Mouse (Mus musculus) hindbrain, embryonic 15.5 days (tissue): ENCODE data around the gene Gpt2. TPM values are rescaled to one million over a fixed set of nuclear protein-coding genes. Genes with fewer than 3 reads are reported as not detected.

Experiments used
- ATAC-seq: fragments of 200-750 bp; cut with Nextera tagmentation; 2 replicates; pipeline ENCODE4 v1.8.0; 2017; ENCODE audit warnings: low read depth, moderate number of reproducible peaks, moderate TSS enrichment; ENCODE audit not compliant: low FRiP score
- H3K27ac ChIP-seq: fragments of 300-500 bp; sonication (generic); replicated peaks from 2 replicates; pipeline ENCODE4 v1.5.1; 2015; ENCODE audit warnings: mild to moderate bottlenecking, inconsistent platforms
- H3K27me3 ChIP-seq: fragments of 300-500 bp; sonication (generic); 2 replicates; pipeline ENCODE4 v1.6.1; 2015; ENCODE audit warnings: control low read depth, inconsistent platforms
- H3K36me3 ChIP-seq: fragments of 300-500 bp; sonication (generic); 2 replicates; pipeline ENCODE4 v1.6.1; 2015; ENCODE audit warnings: control low read depth, inconsistent platforms
- H3K4me1 ChIP-seq: fragments of 300-500 bp; sonication (generic); replicated peaks from 2 replicates; pipeline ENCODE4 v1.6.1; 2015; ENCODE audit warnings: control low read depth, inconsistent platforms
- H3K4me2 ChIP-seq: fragments of 300-500 bp; sonication (generic); 2 replicates; pipeline ENCODE4 v1.6.1; 2015; ENCODE audit warnings: moderate library complexity, mild to moderate bottlenecking, inconsistent platforms
- H3K4me3 ChIP-seq: fragments of 300-500 bp; sonication (generic); 2 replicates; pipeline ENCODE4 v1.5.1; 2015; ENCODE audit warnings: mild to moderate bottlenecking, inconsistent platforms
- H3K9ac ChIP-seq: fragments of 300-500 bp; sonication (generic); 2 replicates; pipeline ENCODE4 v1.6.1; 2015; ENCODE audit warnings: inconsistent platforms
- H3K9me3 ChIP-seq: fragments of 300-500 bp; sonication (generic); 2 replicates; pipeline ENCODE4 v1.6.1; 2016; ENCODE audit warnings: control low read depth, inconsistent platforms
- WGBS: fragments of 180-500 bp; shearing (Covaris S2); methylation state at CpG from one replicate; pipeline ENCODE4 v1.1.7; 2015; 5-methylcytosine and 5-hydroxymethylcytosine counted together
- polyA plus RNA-seq: library from polyadenylated mRNA; unstranded; fragments of >200 nt; fragmentation: Nextera tagmentation; extraction: Ambion mirVana; gene quantifications from 2 replicates; pipeline ENCODE4 v1.2.1, GENCODE M21; 2015

The Gpt2 gene
- polyA plus RNA-seq, 1 experiment from 2014 or later = 60.1 TPM

DNA sequence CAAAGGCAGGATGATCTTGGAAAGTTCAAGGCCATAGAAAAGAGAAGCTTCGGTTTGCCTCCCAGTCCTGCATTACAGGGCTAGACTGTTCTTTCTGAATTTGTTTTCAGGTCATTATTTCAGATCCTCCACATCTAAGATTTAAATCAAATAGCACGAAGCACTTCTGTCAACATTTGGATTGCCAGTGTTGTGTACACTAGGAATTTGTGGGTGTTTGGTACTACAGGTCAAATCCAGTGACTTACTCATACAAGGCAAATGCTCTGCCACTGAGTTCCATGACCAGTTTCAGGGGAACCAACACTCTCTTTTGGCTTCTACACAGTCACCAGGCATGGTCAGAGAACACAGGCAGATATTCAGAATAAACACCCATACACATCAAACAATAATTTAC, 41.1 kb downstream of the Gpt2 start:
- Histone ChIP-seq H3K4me2 (no peak overlapping the region), H3K4me1 (no peaks in the 10 kb centered on the region), H3K27ac (no peak overlapping the region), H3K36me3 (peaks cover 31% of the 10 kb centered on the region), H3K9me3 (no peaks in the 10 kb centered on the region), H3K27me3 (no peaks in the 10 kb centered on the region), H3K9ac (no peak overlapping the region), H3K4me3 (no peak overlapping the region)
- WGBS = 93% methylated on average over 2 of the region's 2 CpGs
- ATAC-seq = no peak

GRCm38 (mm10) chr8:85534163-85534562, 41.8 kb downstream of the Gpt2 start:
- no peak for ATAC-seq
- Histone ChIP-seq H3K36me3 (peaks cover 38% of the 10 kb centered on the region), H3K27me3 (no peaks in the 10 kb centered on the region), H3K4me1 (no peaks in the 10 kb centered on the region), H3K9ac (no peak overlapping the region), H3K4me2 (no peak overlapping the region), H3K4me3 (no peak overlapping the region), H3K27ac (no peak overlapping the region), H3K9me3 (no peaks in the 10 kb centered on the region)
- 100% methylated on average over 1 of the region's 1 CpGs for WGBS

DNA sequence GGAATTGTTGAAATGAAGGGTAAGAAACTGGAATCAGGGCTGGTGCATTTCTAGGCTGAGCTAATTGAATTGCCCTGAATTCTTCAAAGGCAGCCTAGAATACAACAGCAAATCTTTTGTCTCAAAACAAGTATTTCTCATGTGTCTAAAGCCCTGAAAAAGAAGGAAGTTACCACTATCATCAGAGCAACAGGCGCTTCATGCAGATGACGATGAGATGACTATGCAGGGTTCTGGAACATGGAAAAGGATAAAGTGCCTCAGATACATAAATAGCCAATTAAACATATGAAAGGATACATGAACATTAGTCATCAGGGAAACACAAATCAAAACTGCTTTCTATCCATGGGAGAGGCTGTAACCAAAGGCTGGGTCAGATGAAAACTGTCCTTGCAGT, 44.0 kb downstream of the Gpt2 start:
- no peak for ATAC-seq
- WGBS = 99% methylated on average over 2 of the region's 2 CpGs

GRCm38 (mm10) chr8:85551934-85552333, 59.6 kb downstream of the Gpt2 start:
- Histone ChIP-seq H3K9me3 (no peaks in the 10 kb centered on the region), H3K36me3 (peaks cover 36% of the 10 kb centered on the region), H3K27me3 (no peaks in the 10 kb centered on the region), H3K27ac (no peak overlapping the region), H3K9ac (no peak overlapping the region), H3K4me2 (no peak overlapping the region), H3K4me3 (no peak overlapping the region), H3K4me1 (peaks cover 31% of the 10 kb centered on the region)
- 97% methylated on average over 1 of the region's 1 CpGs for WGBS
- no peak for ATAC-seq

More for the DNA sequence above, 44.0 kb downstream of the Gpt2 start:
- Histone ChIP-seq H3K9me3 (no peaks in the 10 kb centered on the region), H3K4me2 (no peak overlapping the region), H3K4me3 (no peak overlapping the region), H3K27me3 (no peaks in the 10 kb centered on the region), H3K4me1 (no peaks in the 10 kb centered on the region), H3K9ac (no peak overlapping the region), H3K36me3 (peaks cover 54% of the 10 kb centered on the region), H3K27ac (no peak overlapping the region)

DNA sequence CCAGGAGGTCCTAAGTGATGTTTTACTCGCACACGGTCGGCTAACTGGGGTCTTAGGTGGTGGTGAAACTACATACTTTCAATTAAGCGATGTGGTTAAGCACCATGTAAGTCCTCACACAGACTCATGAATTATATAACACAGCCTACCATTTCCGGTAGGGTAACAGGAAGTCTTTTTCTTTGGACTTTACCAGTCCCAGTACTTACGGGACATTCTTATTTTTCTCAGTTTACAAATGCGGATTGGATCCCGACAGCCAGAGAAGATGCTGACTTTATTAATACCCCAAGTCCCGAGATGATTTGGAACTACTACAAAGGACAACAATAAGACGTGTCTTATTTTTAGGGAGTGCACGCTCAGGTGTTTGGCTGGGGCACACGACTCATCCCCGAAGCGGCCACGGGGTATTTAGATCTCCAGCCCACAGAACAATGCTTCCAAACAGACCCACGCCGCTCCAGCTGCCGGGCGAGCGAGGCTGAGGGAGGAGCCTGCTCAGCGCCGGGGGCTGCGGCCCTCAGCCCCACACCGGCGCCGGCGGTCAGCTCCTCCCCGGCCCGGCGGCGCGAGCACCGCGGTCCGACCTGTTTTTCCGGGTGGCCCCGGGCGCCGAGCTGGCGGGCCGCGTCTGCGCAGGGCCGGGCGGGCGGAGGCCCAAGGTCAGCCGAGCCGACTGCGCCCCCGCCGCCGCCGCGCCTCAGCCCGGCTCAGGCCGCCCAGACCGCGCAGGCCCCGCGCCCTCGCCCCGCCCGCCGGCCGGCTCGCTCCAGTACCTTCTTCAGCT, 62.2 kb downstream of the Gpt2 start:
- Histone ChIP-seq H3K4me1 (peaks cover 31% of the 10 kb centered on the region), H3K27ac (peak overlapping the region; percentile 93), H3K27me3 (no peaks in the 10 kb centered on the region), H3K4me2 (peak overlapping the region; percentile 83), H3K4me3 (peak overlapping the region; percentile 93), H3K36me3 (peaks cover 18% of the 10 kb centered on the region), H3K9ac (peak overlapping the region; percentile 85), H3K9me3 (no peaks in the 10 kb centered on the region)
- peak; percentile 91 for ATAC-seq
- WGBS = under 1% methylated on average over 64 of the region's 66 CpGs

DNA sequence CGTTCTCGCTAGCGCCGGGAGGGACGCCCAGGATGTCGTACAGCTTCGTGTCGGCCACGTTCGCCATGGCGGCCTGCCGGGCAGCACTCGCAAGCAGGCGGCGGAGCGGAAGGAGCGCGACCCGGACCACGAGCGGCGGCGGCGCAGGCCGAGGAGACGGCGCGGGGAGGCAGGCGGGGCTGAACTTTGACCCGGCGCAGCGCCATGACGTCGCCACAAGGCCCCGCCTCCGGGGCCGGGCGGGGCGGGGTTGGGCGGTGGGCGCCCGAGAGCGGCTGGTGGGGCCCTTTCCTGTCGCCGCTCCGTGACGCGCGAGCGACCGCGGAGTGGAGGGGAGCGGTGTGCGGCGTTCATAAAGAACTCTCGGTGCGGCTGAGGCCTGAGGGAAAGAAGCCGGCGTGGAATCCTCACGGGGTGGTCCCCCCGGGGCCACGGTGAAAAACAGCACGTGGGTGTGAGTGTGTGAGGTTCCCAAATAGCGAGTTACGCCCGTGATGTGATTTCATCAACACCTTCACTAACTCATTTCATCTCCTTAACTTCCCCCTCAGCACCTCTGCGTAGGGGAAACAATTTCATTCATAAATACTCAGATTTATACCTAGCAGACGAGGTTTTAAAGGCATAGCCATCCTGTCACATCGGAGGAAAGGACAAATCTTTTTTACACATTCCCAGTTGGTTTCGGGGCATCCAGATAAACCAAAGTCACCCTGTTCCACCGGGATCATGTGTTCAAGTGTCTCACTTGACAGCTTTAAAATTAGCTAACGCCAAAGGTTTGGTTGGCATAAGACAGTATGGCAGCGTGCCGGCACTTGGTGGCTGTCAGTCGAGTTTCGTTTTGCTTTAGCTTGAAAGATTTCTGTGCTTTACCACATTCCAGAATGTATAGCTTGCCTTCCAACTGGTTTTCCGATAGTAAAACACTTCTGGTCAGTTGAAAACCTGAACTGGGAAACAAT, 63.1 kb downstream of the Gpt2 start, which contains the start of gene Dnaja2:
Dnaja2 (minus strand) TSS at position 164 of the 965 bp plus-strand sequence.
- H3K36me3 ChIP-seq = peaks cover 18% of the 10 kb centered on the region
- no peaks in the 10 kb centered on the region for H3K27me3 ChIP-seq
- ATAC-seq = peak; percentile 95
- H3K4me1 ChIP-seq = peaks cover 28% of the 10 kb centered on the region
- WGBS = under 1% methylated on average over 58 of the region's 77 CpGs
- peak within 1 kb of the TSS; percentile 85 for H3K9ac ChIP-seq
- H3K4me3 ChIP-seq = peak within 1 kb of the TSS; percentile 93
- H3K9me3 ChIP-seq = no peaks in the 10 kb centered on the region
- peak within 1 kb of the TSS; percentile 93 for H3K27ac ChIP-seq
- peak within 1 kb of the TSS; percentile 83 for H3K4me2 ChIP-seq

GRCm38 (mm10) chr8:85556986-85557600, 64.7 kb downstream of the Gpt2 start:
- Histone ChIP-seq H3K4me1 (peaks cover 22% of the 10 kb centered on the region), H3K36me3 (peaks cover 15% of the 10 kb centered on the region), H3K9me3 (no peaks in the 10 kb centered on the region), H3K27me3 (no peaks in the 10 kb centered on the region), H3K9ac (no peak overlapping the region), H3K4me2 (no peak overlapping the region), H3K4me3 (no peak overlapping the region), H3K27ac (no peak overlapping the region)
- 88% methylated on average over 2 of the region's 2 CpGs for WGBS
- no peak for ATAC-seq

- 85% methylated on average over 3 of the region's 3 CpGs for WGBS
- Histone ChIP-seq H3K4me2 (no peak overlapping the region), H3K9ac (no peak overlapping the region), H3K36me3 (peaks cover 10% of the 10 kb centered on the region; the same call in 1 of the 2 replicates), H3K9me3 (no peaks in the 10 kb centered on the region), H3K4me1 (peaks cover 18% of the 10 kb centered on the region), H3K27ac (no peak overlapping the region), H3K4me3 (no peak overlapping the region), H3K27me3 (no peaks in the 10 kb centered on the region)
- ATAC-seq = no peak
These were observed 65.2 kb downstream of the Gpt2 start for GRCm38 (mm10) chr8:85557601-85557986.

DNA sequence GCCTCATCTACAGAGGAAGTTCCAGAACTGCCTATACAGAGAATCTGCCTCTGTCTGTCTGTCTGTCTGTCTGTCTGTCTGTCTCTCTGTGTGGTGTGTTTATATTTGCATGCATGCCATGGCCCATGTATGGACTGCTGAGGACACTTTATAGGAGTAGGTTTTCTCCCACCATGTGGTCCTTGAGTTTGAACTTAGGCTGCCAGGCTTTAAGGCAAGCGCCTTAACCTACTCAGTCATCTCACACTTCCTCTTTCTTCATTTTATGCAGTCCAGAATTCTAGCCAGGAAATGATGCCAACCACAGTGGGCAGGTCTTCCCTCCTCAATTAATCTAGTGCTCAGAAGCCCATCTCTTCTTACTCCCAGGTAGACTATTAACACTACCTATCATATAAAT, 66.8 kb downstream of the Gpt2 start:
- H3K27me3 ChIP-seq = no peaks in the 10 kb centered on the region
- no peak for ATAC-seq
- 83% methylated on average over 1 of the region's 1 CpGs for WGBS
- H3K9me3 ChIP-seq = no peaks in the 10 kb centered on the region
- H3K4me1 ChIP-seq = peaks cover 10% of the 10 kb centered on the region
- H3K36me3 ChIP-seq = no peaks in the 10 kb centered on the region
- no peak overlapping the region for H3K4me2 ChIP-seq
- H3K9ac ChIP-seq = no peak overlapping the region
- H3K27ac ChIP-seq = no peak overlapping the region
- H3K4me3 ChIP-seq = no peak overlapping the region

DNA sequence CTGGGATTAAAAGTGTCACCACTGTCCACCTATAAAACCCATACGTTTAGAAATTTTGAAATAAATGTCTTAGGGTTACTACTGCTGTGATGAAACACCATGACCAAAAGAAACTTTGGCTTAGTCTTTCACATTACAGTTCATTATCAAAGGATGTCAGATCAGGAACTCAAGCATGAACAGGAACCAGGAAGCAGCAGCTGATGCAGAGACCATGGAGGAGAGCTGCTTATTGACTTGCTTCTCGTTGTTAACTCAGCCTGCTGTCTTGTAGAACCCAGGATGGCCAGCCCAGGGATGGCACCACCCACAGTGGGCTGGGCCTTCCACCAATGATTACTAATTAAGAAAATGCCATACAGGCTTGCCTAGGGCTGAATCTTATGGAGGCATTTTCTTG, 67.6 kb downstream of the Gpt2 start:
- peaks cover 9% of the 10 kb centered on the region for H3K4me1 ChIP-seq
- H3K4me2 ChIP-seq = no peak overlapping the region
- no peaks in the 10 kb centered on the region for H3K36me3 ChIP-seq
- WGBS = 77% methylated on average over 2 of the region's 2 CpGs
- H3K9me3 ChIP-seq = no peaks in the 10 kb centered on the region
- no peak for ATAC-seq
- H3K9ac ChIP-seq = no peak overlapping the region
- no peaks in the 10 kb centered on the region for H3K27me3 ChIP-seq
- no peak overlapping the region for H3K4me3 ChIP-seq
- no peak overlapping the region for H3K27ac ChIP-seq

- ATAC-seq = no peak
- 96% methylated on average over 8 of the region's 8 CpGs for WGBS
- H3K4me3 ChIP-seq = no peak overlapping the region
- no peak overlapping the region for H3K4me2 ChIP-seq
- H3K27ac ChIP-seq = no peak overlapping the region
- no peaks in the 10 kb centered on the region for H3K4me1 ChIP-seq
- no peak overlapping the region for H3K9ac ChIP-seq
- no peaks in the 10 kb centered on the region for H3K36me3 ChIP-seq
- H3K9me3 ChIP-seq = no peaks in the 10 kb centered on the region
- no peaks in the 10 kb centered on the region for H3K27me3 ChIP-seq
These were observed 71.0 kb downstream of the Gpt2 start for GRCm38 (mm10) chr8:85563336-85563735.

GRCm38 (mm10) chr8:85565186-85565585, 72.8 kb downstream of the Gpt2 start:
- no peaks in the 10 kb centered on the region for H3K4me1 ChIP-seq
- WGBS = 84% methylated on average over 3 of the region's 3 CpGs
- no peaks in the 10 kb centered on the region for H3K9me3 ChIP-seq
- H3K4me3 ChIP-seq = no peak overlapping the region
- H3K27ac ChIP-seq = no peak overlapping the region
- no peaks in the 10 kb centered on the region for H3K36me3 ChIP-seq
- no peak overlapping the region for H3K4me2 ChIP-seq
- no peak for ATAC-seq
- no peak overlapping the region for H3K9ac ChIP-seq
- no peaks in the 10 kb centered on the region for H3K27me3 ChIP-seq
